Mouse (Mus musculus): ENCODE results near the gene Cdc20. TPM values are rescaled to one million over a fixed set of nuclear protein-coding genes. Genes with fewer than 3 reads are reported as not detected.

Gene Cdc20
- polyA plus RNA-seq (2014; fragmentation: Nextera tagmentation; extraction: Ambion mirVana), result 13.3 and 24.0 TPM in 2 replicates

- Histone ChIP-seq H3K4me1 (ENCODE audit: control insufficient read depth, insufficient read depth, low read length) (peaks cover 6% of the 10 kb centered on the region; the same call in 1 of the 2 replicates), H3K9ac (replicated peaks; ENCODE audit: low read depth, low read length) (peak within 1 kb of the TSS; percentile 53), H3K27me3 (ENCODE audit: control insufficient read depth, insufficient read depth, low read length) (no peaks in the 10 kb centered on the region), H3K9me3 (ENCODE audit: control insufficient read depth, low read length) (no peaks in the 10 kb centered on the region), H3K4me2 (ENCODE audit: low read depth, low read length) (peak within 1 kb of the TSS; percentile 98), H3K27ac (ENCODE audit: low read depth, low read length) (peak within 1 kb of the TSS; percentile 80), H3K4me3 (ENCODE audit: low read depth, low read length) (peak within 1 kb of the TSS; percentile 41), H3K36me3 (ENCODE audit: control insufficient read depth, insufficient read depth, low read length) (peaks cover 9% of the 10 kb centered on the region)
- WGBS, result under 1% methylated on average over 67 of the region's 67 CpGs
- peak; percentile 97 for ATAC-seq (ENCODE audit: low read depth)
Observed at GRCm38 (mm10) chr4:118436820-118437603, at the start of gene Cdc20. TSS of gene Cdc20 (minus strand) at chr4:118437352.

DNA sequence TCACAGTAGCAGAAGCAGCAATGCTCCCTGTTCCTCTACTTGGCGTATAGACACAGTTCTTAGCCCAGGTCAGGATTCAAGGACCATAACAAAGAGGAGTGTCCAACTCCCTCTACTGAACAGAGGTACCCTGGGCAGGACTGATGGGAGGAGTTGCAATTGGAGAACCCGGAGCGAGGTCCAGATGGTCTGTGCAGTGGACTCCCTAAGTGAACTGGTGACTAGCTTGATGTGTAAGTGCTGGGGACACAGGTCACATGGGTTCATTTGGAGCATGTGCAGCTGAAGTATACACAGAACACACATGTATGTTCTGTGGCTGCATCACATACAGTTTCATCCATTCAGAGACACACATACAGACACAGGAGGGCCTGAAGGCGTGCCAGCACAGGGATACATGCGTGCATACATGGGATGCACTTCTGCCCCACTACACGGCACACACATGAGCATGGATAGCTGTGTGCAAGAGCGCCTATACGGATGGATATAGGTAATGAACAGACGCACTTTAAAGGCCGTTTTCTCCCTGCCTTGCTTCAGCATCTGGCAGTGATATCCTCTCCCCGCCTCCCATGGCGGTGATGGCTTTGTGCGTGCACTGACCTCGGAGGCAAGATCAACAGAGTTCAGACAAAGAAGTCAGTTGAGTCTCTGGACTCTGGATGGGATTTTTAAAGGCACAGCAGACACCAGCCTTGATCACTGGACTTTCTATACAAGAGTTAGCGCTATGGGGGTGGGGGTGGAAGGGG is 39.8 kb upstream of the Cdc20 start:
- Histone ChIP-seq H3K9me3 (ENCODE audit: control insufficient read depth, low read length) (no peaks in the 10 kb centered on the region), H3K4me3 (ENCODE audit: low read depth, low read length) (no peak overlapping the region), H3K27ac (ENCODE audit: low read depth, low read length) (no peak overlapping the region), H3K27me3 (ENCODE audit: control insufficient read depth, insufficient read depth, low read length) (no peaks in the 10 kb centered on the region), H3K4me2 (ENCODE audit: low read depth, low read length) (no peak overlapping the region), H3K36me3 (ENCODE audit: control insufficient read depth, insufficient read depth, low read length) (no peaks in the 10 kb centered on the region), H3K9ac (replicated peaks; ENCODE audit: low read depth, low read length) (no peak overlapping the region), H3K4me1 (ENCODE audit: control insufficient read depth, insufficient read depth, low read length) (no peaks in the 10 kb centered on the region)
- ATAC-seq (ENCODE audit: low read depth), result no peak
- WGBS, result 44% methylated on average over 15 of the region's 15 CpGs

DNA sequence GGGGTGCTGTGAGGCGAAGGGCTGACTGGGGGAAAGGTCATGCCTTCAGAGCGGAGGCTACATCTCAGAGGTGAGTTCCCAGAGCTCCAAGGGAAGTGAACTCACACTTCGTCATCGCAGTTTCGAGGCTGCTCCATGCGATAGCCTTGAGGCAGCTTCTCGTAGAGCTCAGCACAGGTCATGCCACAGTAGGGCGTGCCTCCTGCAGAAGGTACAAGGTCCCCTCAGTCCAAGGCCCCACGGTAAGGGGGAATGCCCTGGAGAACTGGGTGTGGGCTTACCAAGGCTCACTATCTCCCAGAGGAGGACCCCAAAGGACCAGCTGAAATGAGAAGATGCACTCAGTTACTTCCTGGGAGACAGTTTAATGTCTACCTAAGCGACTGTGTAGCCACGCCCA is 35.5 kb upstream of the Cdc20 start:
- H3K4me1 ChIP-seq (ENCODE audit: control insufficient read depth, insufficient read depth, low read length), result no peaks in the 10 kb centered on the region
- no peaks in the 10 kb centered on the region for H3K36me3 ChIP-seq (ENCODE audit: control insufficient read depth, insufficient read depth, low read length)
- no peaks in the 10 kb centered on the region for H3K9me3 ChIP-seq (ENCODE audit: control insufficient read depth, low read length)
- H3K27ac ChIP-seq (ENCODE audit: low read depth, low read length), result no peak overlapping the region
- H3K4me2 ChIP-seq (ENCODE audit: low read depth, low read length), result no peak overlapping the region
- ATAC-seq (ENCODE audit: low read depth), result no peak
- no peak overlapping the region for H3K9ac ChIP-seq (replicated peaks; ENCODE audit: low read depth, low read length)
- WGBS, result 91% methylated on average over 11 of the region's 11 CpGs
- no peaks in the 10 kb centered on the region for H3K27me3 ChIP-seq (ENCODE audit: control insufficient read depth, insufficient read depth, low read length)
- no peak overlapping the region for H3K4me3 ChIP-seq (ENCODE audit: low read depth, low read length)

- no peaks in the 10 kb centered on the region for H3K9me3 ChIP-seq (ENCODE audit: control insufficient read depth, low read length)
- 88% methylated on average over 6 of the region's 6 CpGs for WGBS
Observed at GRCm38 (mm10) chr4:118471281-118471680, 34.1 kb upstream of the Cdc20 start.

DNA sequence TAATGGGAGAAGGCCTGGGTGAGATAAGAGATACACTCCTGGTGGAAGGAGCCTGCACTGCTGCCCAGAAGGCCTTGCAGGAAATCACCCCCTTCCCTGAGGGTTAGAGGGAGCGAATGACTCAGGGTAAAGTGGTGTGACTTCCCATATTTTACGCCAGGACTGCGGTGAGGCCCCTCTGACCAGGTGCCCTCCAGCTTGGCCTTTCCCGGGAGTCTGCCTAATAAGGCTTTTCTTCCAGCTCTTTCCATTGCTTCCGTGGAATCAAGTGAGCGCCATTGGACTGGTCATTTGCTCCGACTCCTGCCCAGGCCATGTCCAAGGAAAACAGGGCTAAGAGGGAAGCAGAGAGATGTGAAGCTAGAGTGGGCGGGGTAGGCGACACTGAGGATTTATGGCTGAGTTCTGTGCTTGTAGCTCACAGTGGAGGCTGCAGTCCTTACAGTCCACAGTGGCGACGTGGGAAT is 28.6 kb upstream of the Cdc20 start:
- no peak for ATAC-seq (ENCODE audit: low read depth)
- no peak overlapping the region for H3K4me3 ChIP-seq (ENCODE audit: low read depth, low read length)
- H3K36me3 ChIP-seq (ENCODE audit: control insufficient read depth, insufficient read depth, low read length), result no peaks in the 10 kb centered on the region
- H3K9me3 ChIP-seq (ENCODE audit: control insufficient read depth, low read length), result no peaks in the 10 kb centered on the region
- H3K9ac ChIP-seq (replicated peaks; ENCODE audit: low read depth, low read length), result no peak overlapping the region
- H3K4me2 ChIP-seq (ENCODE audit: low read depth, low read length), result no peak overlapping the region
- WGBS, result 14% methylated on average over 11 of the region's 11 CpGs
- H3K27me3 ChIP-seq (ENCODE audit: control insufficient read depth, insufficient read depth, low read length), result no peaks in the 10 kb centered on the region
- no peaks in the 10 kb centered on the region for H3K4me1 ChIP-seq (ENCODE audit: control insufficient read depth, insufficient read depth, low read length)
- H3K27ac ChIP-seq (ENCODE audit: low read depth, low read length), result no peak overlapping the region

More at GRCm38 (mm10) chr4:118471281-118471680, 34.1 kb upstream of the Cdc20 start:
- Histone ChIP-seq H3K36me3 (ENCODE audit: control insufficient read depth, insufficient read depth, low read length) (no peaks in the 10 kb centered on the region), H3K4me3 (ENCODE audit: low read depth, low read length) (no peak overlapping the region), H3K27ac (ENCODE audit: low read depth, low read length) (no peak overlapping the region), H3K27me3 (ENCODE audit: control insufficient read depth, insufficient read depth, low read length) (no peaks in the 10 kb centered on the region), H3K9ac (replicated peaks; ENCODE audit: low read depth, low read length) (no peak overlapping the region), H3K4me2 (ENCODE audit: low read depth, low read length) (no peak overlapping the region), H3K4me1 (ENCODE audit: control insufficient read depth, insufficient read depth, low read length) (no peaks in the 10 kb centered on the region)
- ATAC-seq (ENCODE audit: low read depth), result no peak

GRCm38 (mm10) chr4:118464956-118465355 is 27.8 kb upstream of the Cdc20 start:
- no peak for ATAC-seq (ENCODE audit: low read depth)
- H3K4me1 ChIP-seq (ENCODE audit: control insufficient read depth, insufficient read depth, low read length), result no peaks in the 10 kb centered on the region
- H3K27me3 ChIP-seq (ENCODE audit: control insufficient read depth, insufficient read depth, low read length), result no peaks in the 10 kb centered on the region
- 98% methylated on average over 3 of the region's 3 CpGs for WGBS
- no peak overlapping the region for H3K27ac ChIP-seq (ENCODE audit: low read depth, low read length)
- H3K36me3 ChIP-seq (ENCODE audit: control insufficient read depth, insufficient read depth, low read length), result no peaks in the 10 kb centered on the region
- no peak overlapping the region for H3K4me3 ChIP-seq (ENCODE audit: low read depth, low read length)
- no peaks in the 10 kb centered on the region for H3K9me3 ChIP-seq (ENCODE audit: control insufficient read depth, low read length)
- no peak overlapping the region for H3K9ac ChIP-seq (replicated peaks; ENCODE audit: low read depth, low read length)
- H3K4me2 ChIP-seq (ENCODE audit: low read depth, low read length), result no peak overlapping the region

GRCm38 (mm10) chr4:118457345-118457975 is 20.3 kb upstream of the Cdc20 start, which contains the start of gene Mpl:
TSS of gene Mpl (minus strand) at chr4:118457513.
- Histone ChIP-seq H3K4me1 (ENCODE audit: control insufficient read depth, insufficient read depth, low read length) (no peaks in the 10 kb centered on the region), H3K4me2 (ENCODE audit: low read depth, low read length) (no peak within 1 kb of the TSS), H3K27ac (ENCODE audit: low read depth, low read length) (no peak within 1 kb of the TSS), H3K27me3 (ENCODE audit: control insufficient read depth, insufficient read depth, low read length) (no peaks in the 10 kb centered on the region), H3K36me3 (ENCODE audit: control insufficient read depth, insufficient read depth, low read length) (no peaks in the 10 kb centered on the region), H3K4me3 (ENCODE audit: low read depth, low read length) (no peak within 1 kb of the TSS), H3K9me3 (ENCODE audit: control insufficient read depth, low read length) (no peaks in the 10 kb centered on the region), H3K9ac (replicated peaks; ENCODE audit: low read depth, low read length) (no peak within 1 kb of the TSS)
- no peak for ATAC-seq (ENCODE audit: low read depth)
- WGBS, result 72% methylated on average over 9 of the region's 9 CpGs

DNA sequence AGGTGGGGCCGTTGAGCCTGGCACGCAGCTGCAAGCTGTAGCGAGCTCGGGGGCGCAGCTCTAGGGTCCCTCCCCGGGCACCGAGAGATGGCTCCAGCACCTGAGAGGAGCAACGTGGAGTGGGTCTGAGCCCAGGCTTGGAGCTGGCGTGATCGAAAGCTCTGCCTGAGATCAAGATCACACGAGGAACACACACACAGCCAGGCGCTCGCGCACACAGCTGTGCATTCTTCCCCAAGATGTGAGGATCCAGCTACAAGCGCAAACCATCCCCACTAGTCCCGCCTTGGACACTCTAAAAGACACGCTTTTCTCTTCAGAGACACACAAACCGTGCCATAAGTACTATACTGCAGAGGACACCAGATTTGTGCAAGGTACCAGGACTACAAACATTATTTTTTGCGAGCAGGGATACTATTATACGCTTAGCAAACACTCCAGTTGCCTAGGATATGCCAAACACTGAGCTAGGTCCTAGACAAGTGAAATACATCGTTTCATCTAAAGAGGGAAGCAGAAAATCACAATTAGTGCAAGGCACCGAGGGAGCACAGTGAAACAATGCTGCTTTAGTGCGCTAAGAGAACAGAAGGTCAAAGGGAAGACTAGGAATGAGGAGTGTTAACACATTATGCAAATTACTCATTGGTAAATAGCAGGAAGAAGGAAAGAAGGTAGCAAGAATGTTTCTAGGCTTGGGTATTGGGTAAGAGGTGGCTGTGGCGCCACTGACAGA is 9.4 kb upstream of the Cdc20 start:
- peak; percentile 47 for ATAC-seq (ENCODE audit: low read depth)
- no peaks in the 10 kb centered on the region for H3K27me3 ChIP-seq (ENCODE audit: control insufficient read depth, insufficient read depth, low read length)

More for the DNA sequence above, 9.4 kb upstream of the Cdc20 start:
- WGBS, result 15% methylated on average over 24 of the region's 24 CpGs
- no peak overlapping the region for H3K27ac ChIP-seq (ENCODE audit: low read depth, low read length)
- H3K9ac ChIP-seq (replicated peaks; ENCODE audit: low read depth, low read length), result peak overlapping the region; percentile 61
- H3K9me3 ChIP-seq (ENCODE audit: control insufficient read depth, low read length), result no peaks in the 10 kb centered on the region
- peak overlapping the region; percentile 34 for H3K4me3 ChIP-seq (ENCODE audit: low read depth, low read length)
- 0 out of 2 replicates have a peak, but pooled peaks cover 6% of the 10 kb centered on the region for H3K4me1 ChIP-seq (ENCODE audit: control insufficient read depth, insufficient read depth, low read length)
- H3K4me2 ChIP-seq (ENCODE audit: low read depth, low read length), result peak overlapping the region; percentile 69
- no peaks in the 10 kb centered on the region for H3K36me3 ChIP-seq (ENCODE audit: control insufficient read depth, insufficient read depth, low read length)
